ENCODE assay signal across 19 mouse cellular contexts in genomic region chr19:54202456-54202855, GRCm38 (mm10).
DNase-seq lines count a peak whose midpoint lies in the region; TF ChIP-seq lines count a peak whose summit lies in the region.
"Had no signal": no experiment of that assay in that cellular context is flagged by ENCODE, and none has a peak within 500 bp of the region (broad histone marks: within the 10 kb centered on the region; RNA-seq: fewer than 3 reads in every experiment).

No protein-coding gene starts in this region.

- intact Hi-C loops in left cerebral cortex, postnatal 10 days (cut with DNase I), result no loop called here
- intact Hi-C loops in heart, adult 2 months (cut with DNase I), result no loop called here
- intact Hi-C loops in heart, postnatal 10 days (cut with DNase I), result no loop called here

- no peaks in the 10 kb centered on the region for H3K4me1 ChIP-seq in heart, adult 2 months (ENCODE audit: control insufficient read depth, insufficient read depth, low read length)
- H3K4me1 ChIP-seq: embryonic facial prominence, embryonic 10.5 days; forebrain, embryonic 13.5 days; heart, embryonic 10.5 days; hindbrain, embryonic 13.5 days had no signal

- TF ChIP-seq POLR2A in heart, adult 2 months (IDR thresholded peaks at IDR 0.05; ENCODE audit: insufficient read depth, low read depth, low read length), result no peak

- H3K27me3 ChIP-seq in heart, adult 2 months (ENCODE audit: control insufficient read depth, insufficient read depth, low read length), result peaks cover 1% of the 10 kb centered on the region; the same call in 1 of the 2 replicates
- H3K27me3 ChIP-seq: forebrain, embryonic 13.5 days; hindbrain, embryonic 13.5 days had no signal

- peak; percentile 16 to 27 for DNase-seq in left cerebral cortex, adult 18-20 months (ENCODE audit: low spot score in 2 of 2)
- DNase-seq in left cerebral cortex, postnatal 10 days (ENCODE audit: extremely low spot score in 1 of 2, low spot score in 2 of 2), result no peak
- peak; percentile 37 for DNase-seq in right cerebral cortex, adult 18-20 months
- DNase-seq in right cerebral cortex, postnatal 14 days, result no peak
- DNase-seq in right cerebral cortex, postnatal 25 days, result peak; percentile 14
- no peak for DNase-seq in heart, adult 2 months
- no peak for DNase-seq in heart, postnatal 10 days
- DNase-seq: adrenal gland, adult 2 months; adrenal gland, postnatal 25 days; cerebellum, adult 2 months; cerebellum, postnatal 10 days; gastrocnemius, postnatal 36 days; heart, adult 11 months; heart, postnatal 14 days had no signal

- H3K36me3 ChIP-seq in heart, adult 2 months (ENCODE audit: control insufficient read depth, insufficient read depth, low read length), result no peaks in the 10 kb centered on the region
- H3K36me3 ChIP-seq: embryonic facial prominence, embryonic 10.5 days; heart, embryonic 10.5 days; hindbrain, embryonic 13.5 days had no signal

- no peak overlapping the region for H3K27ac ChIP-seq in heart, adult 2 months
- H3K27ac ChIP-seq: embryonic facial prominence, embryonic 10.5 days; forebrain, embryonic 13.5 days; heart, embryonic 10.5 days; hindbrain, embryonic 13.5 days; hindbrain, postnatal 0 days had no signal

- H3K9ac ChIP-seq in heart, adult 2 months (ENCODE audit: low read depth, low read length), result no peak overlapping the region
- H3K9ac ChIP-seq: forebrain, embryonic 13.5 days; hindbrain, embryonic 13.5 days had no signal

- H3K4me3 ChIP-seq in heart, adult 2 months, result no peak overlapping the region
- H3K4me3 ChIP-seq: embryonic facial prominence, embryonic 10.5 days; forebrain, embryonic 13.5 days; heart, embryonic 10.5 days; hindbrain, embryonic 13.5 days had no signal

- WGBS in heart, adult 2 months, result 77% methylated on average over 6 of the region's 6 CpGs

- TF ChIP-seq CTCF in heart, adult 2 months (IDR thresholded peaks at IDR 0.05), result no peak

- TF ChIP-seq EP300 in heart, adult 2 months (IDR thresholded peaks at IDR 0.05; ENCODE audit: insufficient read depth, low read depth, low read length), result no peak

- H3K79me2 ChIP-seq in heart, adult 2 months (replicated peaks; ENCODE audit: control insufficient read depth, insufficient read depth, low read length), result no peaks in the 10 kb centered on the region

Comparison
In these comparisons a context has a peak if more than half of its experiments do, and no peak if none do; other contexts are left out.
1. DNase-seq: peak in left cerebral cortex, adult 18-20 months (2 of 2), right cerebral cortex, adult 18-20 months (single experiment) and right cerebral cortex, postnatal 25 days (single experiment); none in left cerebral cortex, postnatal 10 days (0 of 2), right cerebral cortex, postnatal 14 days (single experiment), heart, adult 2 months (0 of 2) and heart, postnatal 10 days (0 of 2).